Mouse (Mus musculus) lung, postnatal 0 days (tissue): ENCODE results near the gene Fam71f1.

Source experiments
- CTCF ChIP-seq: IDR thresholded peaks from 2 replicates; pipeline ENCODE4 v1.5.1; 2016; ENCODE audit warnings: antibody characterized with exemption, mild to moderate bottlenecking
- EP300 ChIP-seq: IDR thresholded peaks from 2 replicates; pipeline ENCODE4 v1.6.1; 2016; ENCODE audit warnings: antibody characterized with exemption, mild to moderate bottlenecking, control low read depth

DNA sequence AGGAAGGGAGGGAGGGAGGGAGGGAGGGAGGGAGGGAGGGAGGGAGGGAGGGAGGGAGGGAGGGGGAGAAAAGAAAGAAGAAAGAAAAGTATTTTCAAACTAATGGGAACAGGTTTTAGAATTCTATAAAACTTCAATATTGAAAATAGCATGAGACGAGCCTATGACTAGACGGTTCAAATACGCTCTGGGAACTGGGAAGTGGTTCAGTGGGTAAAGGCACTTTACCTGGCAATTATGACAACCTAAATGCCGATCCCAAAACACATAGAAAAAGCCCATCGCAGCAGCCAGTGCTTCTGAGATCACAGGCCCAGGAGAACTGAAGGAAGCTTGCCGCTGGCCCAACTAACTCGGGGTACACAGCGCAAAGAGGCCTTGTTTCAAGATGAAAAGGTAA lies 39.6 kb upstream of the Fam71f1 start, which contains the start of gene Fam71f2:
- TF ChIP-seq EP300 (no peak), CTCF (no peak)
